Mouse (Mus musculus) left cerebral cortex, postnatal 36 days (tissue): Measurements from ENCODE around the gene Col1a2. TPM values are rescaled to one million over a fixed set of nuclear protein-coding genes. Genes with fewer than 3 reads are reported as not detected.

Experiments
- DNase-seq, 2 experiments: peaks; one replicate each; pipeline ENCODE4 v3.0.0; 2021 to 2022; ENCODE audit warnings: low spot score in 2 of 2, mixed read lengths in 1 of 2
- intact Hi-C: fragments of 180-260 bp; cut with DNase I; formaldehyde crosslinking; loops from one replicate; pipeline ENCODE4 v1.15.1; 2025
- total RNA-seq, 2 experiments: library from RNA; stranded (reverse); gene quantifications; 2 replicates each; pipeline ENCODE4 v1.2.3; 2021

Col1a2 gene
- 10 to 100 TPM; 21.4 to 26.5 TPM for total RNA-seq

DNA sequence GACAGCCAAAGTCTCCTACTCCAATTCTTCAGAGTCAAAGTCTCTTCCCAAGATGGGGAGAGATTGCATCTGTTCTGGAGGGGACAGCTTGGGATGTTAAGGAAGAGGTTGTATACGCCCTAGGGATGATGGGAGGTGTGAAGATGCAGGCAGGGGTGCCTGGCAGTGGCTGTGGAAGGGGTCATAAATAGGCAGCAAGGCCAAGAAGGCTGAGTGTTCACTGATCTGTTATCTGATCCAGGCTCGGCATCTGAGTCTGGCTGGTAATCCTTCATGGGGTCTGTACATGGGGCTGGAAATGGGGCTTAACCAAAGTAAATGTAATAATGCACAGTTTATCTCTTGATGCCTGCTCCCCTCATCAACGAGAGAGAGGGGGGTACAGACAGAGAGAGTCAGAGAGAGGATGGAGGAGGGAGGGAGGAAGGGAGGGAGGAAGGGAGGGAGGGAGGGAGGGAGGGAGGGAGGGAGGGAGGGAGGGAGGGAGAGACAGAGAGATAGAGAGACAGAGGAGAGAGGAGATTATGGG lies at the start of gene Col1a2:
Gene Col1a2 (plus strand): TSS at position 212 of the 529 bp plus-strand sequence.
- no peak for DNase-seq
- intact Hi-C loops: loop anchor here (5.0 kb wide), 1 partner anchor 87 kb away; no protein-coding TSS in a partner anchor

- DNase-seq: no peak
- intact Hi-C loops: no loop called here
These were observed 49.1 kb upstream of the Col1a2 start for GRCm38 (mm10) chr6:4455518-4455917.

- intact Hi-C loops: no loop called here
- no peak for DNase-seq
These were observed 48.5 kb upstream of the Col1a2 start for GRCm38 (mm10) chr6:4455961-4456617.

- DNase-seq: no peak
- intact Hi-C loops: no loop called here
These were observed 47.7 kb upstream of the Col1a2 start for GRCm38 (mm10) chr6:4456691-4457447.

- DNase-seq: peak in 1 of 2 experiments; percentile 8
These were observed 47.0 kb upstream of the Col1a2 start for GRCm38 (mm10) chr6:4457555-4457996.

DNA sequence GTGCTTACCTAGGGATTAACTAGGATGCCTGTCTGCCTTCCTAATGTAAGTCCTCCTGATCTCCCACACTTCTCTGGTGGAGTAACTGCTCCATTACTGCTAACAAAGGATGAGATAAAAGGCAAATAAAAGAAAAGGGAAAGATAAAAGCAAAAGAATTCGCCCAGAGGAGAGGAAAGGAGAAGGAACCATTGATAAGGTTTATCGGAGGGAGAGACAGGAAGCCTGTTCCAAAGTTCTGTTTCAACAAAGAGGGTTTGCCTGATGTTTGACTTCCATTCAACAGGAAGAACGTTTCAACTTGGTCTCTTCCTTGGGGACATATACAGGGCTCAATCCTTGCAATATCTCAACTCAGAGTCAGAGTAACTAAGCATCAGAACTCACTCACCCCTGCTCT lies 39.3 kb upstream of the Col1a2 start:
- intact Hi-C loops: no loop called here
- no peak for DNase-seq

More at GRCm38 (mm10) chr6:4457555-4457996, 47.0 kb upstream of the Col1a2 start:
- intact Hi-C loops: no loop called here

DNA sequence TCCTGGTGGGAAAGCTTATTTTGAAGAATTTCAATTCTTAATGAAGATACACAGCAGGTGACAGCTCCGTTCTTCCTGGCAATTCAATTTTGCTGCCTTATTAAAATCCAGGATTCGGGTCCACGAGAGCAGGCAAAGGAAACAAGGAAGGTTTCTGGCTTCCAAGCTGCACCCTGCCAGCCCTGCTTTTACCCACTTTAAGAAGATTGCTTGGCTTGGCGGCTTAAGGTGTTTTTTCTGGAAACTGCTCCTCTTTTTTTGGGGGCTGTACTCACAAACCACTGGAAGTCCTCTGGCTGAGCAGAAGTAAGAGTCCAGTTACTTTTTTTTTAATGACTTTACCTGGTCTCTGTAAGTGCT lies 21.1 kb upstream of the Col1a2 start:
- DNase-seq: no peak
- intact Hi-C loops: no loop called here

DNA sequence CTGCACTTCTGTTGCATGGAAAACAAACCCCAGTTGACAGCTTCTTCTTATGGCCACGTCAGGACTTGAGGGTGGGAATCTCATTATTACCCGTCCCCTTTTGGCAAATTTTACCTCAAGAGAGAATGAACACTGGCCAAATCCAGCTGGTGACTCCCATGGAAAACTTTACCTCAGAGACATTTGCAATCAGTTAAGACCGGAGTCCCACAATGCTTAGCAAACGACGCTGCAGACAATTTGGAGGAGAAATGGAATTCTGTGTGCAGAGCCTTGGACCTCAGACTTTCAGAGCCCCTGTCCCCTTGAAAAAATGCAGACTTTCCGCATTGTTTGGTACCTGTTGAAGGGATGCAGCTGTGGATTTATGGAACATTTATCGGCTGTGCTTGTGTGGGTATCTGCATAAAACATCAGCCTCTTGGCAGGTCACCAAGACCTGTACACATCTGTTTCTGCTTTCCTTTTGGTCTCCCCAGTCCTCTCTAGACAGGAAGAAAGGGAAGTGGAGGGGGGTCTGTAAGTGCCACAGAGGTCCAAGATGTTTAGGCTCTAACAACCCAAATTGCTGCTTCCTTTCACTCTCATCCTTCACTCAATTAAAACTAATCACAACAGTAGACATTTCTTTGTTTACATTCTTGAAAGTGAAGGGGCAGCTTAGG lies 20.5 kb upstream of the Col1a2 start:
- no peak for DNase-seq
- intact Hi-C loops: no loop called here

GRCm38 (mm10) chr6:4488349-4488748 lies 16.3 kb upstream of the Col1a2 start:
- intact Hi-C loops: no loop called here
- no peak for DNase-seq

DNA sequence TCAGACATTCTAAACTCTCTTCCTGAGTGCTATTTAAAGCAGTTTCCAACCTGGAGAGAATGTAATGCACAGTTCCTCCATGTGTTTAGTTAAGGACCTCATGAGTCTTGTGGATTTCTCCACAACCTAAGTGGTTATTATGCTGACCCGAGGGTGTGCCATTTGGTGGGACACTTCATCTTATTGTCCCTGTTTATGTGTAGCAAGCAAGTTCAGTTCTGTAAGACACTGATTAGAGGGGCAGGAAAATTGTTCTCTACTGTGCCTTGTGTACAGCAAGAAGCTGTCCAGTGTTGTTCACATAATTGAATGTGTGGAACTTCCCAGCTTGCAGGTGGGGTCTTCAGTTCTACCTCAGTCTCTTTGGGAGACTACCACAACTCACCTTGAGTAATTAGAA lies 15.6 kb upstream of the Col1a2 start:
- intact Hi-C loops: no loop called here
- no peak for DNase-seq

DNA sequence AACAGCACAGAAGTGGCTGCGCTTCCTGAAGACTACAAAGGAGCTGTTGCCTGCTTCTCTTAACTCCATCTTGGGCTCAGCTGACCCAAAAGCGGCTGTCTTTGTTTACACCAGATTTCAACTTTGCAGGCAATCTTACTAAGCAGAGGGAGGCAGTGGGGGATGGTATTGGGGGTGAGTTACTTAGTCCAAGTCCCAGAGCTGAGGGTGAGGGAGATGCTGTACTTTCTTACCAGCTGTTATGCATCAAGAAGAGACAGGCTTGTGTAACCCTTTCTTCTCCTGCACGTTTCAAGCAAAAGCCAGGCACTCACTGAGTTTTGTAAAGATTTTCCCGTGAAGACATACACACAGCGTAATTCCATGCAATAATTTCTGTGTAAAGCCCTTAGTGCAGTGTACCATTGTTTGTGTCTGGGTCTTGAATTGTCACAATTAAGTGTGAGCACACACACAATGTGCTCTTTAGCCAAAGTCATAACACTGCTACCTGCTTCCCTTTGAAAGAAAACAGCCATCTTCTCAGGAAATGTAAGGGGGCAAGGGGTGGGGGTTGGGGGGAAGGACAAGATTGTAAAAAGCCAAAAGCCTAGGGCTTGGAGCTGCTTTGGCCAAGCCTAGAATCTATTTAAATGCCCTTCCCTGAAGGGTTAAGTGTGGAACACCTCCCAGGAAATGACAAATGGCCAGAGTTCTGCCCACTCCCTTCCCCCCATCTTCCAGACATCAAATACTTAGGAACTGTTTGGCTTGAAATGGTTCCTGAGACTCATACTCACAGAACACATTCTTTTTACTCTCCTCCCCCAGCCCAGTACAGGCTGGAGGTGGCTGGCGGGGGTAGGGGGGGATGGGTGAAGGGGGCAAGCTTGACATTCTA lies 15.0 kb upstream of the Col1a2 start:
- intact Hi-C loops: no loop called here
- no peak for DNase-seq

DNA sequence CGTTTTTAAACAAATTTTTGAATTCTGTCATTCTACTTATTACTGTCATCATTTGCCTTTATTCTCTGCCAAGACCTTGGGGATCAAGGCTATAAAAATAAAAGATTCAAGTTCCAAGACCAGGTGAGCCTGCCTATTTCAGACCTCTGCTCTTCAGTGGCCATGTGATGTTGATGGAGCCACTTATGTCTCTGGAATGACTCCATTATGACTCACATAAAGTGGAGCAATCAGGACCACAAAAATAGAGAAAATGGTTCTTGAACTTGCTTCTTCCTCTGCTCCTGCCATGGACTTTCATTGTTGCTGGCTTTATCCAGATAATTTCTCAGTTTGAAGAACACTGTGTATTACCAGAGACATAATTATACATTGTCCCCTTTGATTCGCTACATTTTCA lies 10.9 kb upstream of the Col1a2 start:
- intact Hi-C loops: no loop called here
- DNase-seq: no peak

DNA sequence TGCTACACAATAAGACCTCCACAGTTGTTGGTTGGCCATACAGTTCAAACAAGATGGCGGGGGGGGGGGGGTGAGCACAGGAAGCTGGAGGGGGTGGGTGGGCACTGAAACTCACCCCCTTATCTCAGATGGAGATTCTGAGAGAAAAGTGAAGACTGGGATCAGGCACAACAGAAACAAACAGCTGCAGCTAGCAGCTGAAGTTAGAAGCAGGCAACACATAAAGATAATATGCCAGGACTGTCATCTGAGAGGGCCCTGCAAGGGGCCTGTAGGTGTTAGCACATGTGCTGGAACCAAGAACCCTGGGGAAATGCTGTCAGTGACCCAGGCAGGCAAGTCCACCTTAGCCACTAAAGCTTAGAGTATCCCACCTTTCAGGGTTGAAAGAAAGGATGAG lies 8.2 kb upstream of the Col1a2 start:
- no peak for DNase-seq
- intact Hi-C loops: no loop called here

GRCm38 (mm10) chr6:4503106-4503505 lies 1.5 kb upstream of the Col1a2 start:
- DNase-seq: no peak
- intact Hi-C loops: no loop called here

- intact Hi-C loops: loop anchor here (5.0 kb wide), 1 partner anchor 88 kb away; no protein-coding TSS in a partner anchor
- no peak for DNase-seq
These were observed 764 bp downstream of the Col1a2 start for GRCm38 (mm10) chr6:4505158-4505997.

- DNase-seq: no peak
- intact Hi-C loops: loop anchor here (5.0 kb wide), 1 partner anchor 89 kb away; no protein-coding TSS in a partner anchor
These were observed 1.5 kb downstream of the Col1a2 start for GRCm38 (mm10) chr6:4506106-4506505.

DNA sequence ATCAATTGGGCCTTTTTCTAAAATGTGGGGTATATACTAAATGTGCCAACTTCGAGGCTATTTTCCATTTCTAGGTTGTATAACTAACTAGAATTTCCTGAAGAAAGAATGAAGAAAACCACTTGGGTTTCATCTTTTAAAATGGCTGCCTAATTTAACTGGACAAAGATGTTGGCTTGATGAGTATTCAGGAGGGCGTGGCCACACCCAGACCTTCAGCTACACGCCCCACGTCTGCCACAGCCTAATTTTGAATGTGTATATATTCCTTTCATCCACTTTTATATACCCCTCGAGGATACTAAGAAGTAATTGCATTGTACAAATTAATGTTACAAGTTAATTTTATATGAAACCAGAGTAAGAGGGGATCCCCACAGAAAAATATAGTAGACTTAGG lies 2.2 kb downstream of the Col1a2 start:
- DNase-seq: no peak
- intact Hi-C loops: loop anchor here (5.0 kb wide), 1 partner anchor 89 kb away; no protein-coding TSS in a partner anchor

GRCm38 (mm10) chr6:4507323-4507722 lies 2.7 kb downstream of the Col1a2 start:
- no peak for DNase-seq
- intact Hi-C loops: loop anchor here (5.0 kb wide), 1 partner anchor 90 kb away; no protein-coding TSS in a partner anchor
